Mouse (Mus musculus) neural tube, embryonic 14.5 days (tissue): Measurements from ENCODE around the gene Tmem41a. TPM values are rescaled to one million over a fixed set of nuclear protein-coding genes. Genes with fewer than 3 reads are reported as not detected.
"Not testable (repeated sequence)": the region's sequence is repeated elsewhere in the genome, so short reads cannot be mapped to it uniquely, and the experiment has no call there.

Experiments used
- ATAC-seq: fragments of 200-750 bp; cut with Nextera tagmentation; 2 replicates; pipeline ENCODE4 v1.8.0; 2017; ENCODE audit warnings: low read depth, mild to moderate bottlenecking, moderate TSS enrichment, moderate library complexity
- H3K27ac ChIP-seq: fragments of 300-500 bp; sonication (generic); 2 replicates; pipeline ENCODE4 v1.5.1; 2014; ENCODE audit warnings: low read depth, mild to moderate bottlenecking, control low read depth, low read length, moderate library complexity, mixed read lengths
- H3K27me3 ChIP-seq: fragments of 300-500 bp; sonication (generic); 2 replicates; pipeline ENCODE4 v1.6.1; 2014; ENCODE audit warnings: low read length; ENCODE audit not compliant: control insufficient read depth, insufficient read depth
- H3K36me3 ChIP-seq: fragments of 300-500 bp; sonication (generic); 2 replicates; pipeline ENCODE4 v1.6.1; 2014; ENCODE audit warnings: low read length, mixed read lengths; ENCODE audit not compliant: control insufficient read depth, insufficient read depth
- H3K4me1 ChIP-seq: fragments of 300-500 bp; sonication (generic); 2 replicates; pipeline ENCODE4 v1.6.1; 2014; ENCODE audit warnings: low read length; ENCODE audit not compliant: control insufficient read depth, insufficient read depth
- H3K4me2 ChIP-seq: fragments of 300-500 bp; sonication (generic); 2 replicates; pipeline ENCODE4 v1.6.1; 2014; ENCODE audit warnings: mild to moderate bottlenecking, low read depth, low read length, control low read depth
- H3K4me3 ChIP-seq: fragments of 300-500 bp; sonication (generic); 2 replicates; pipeline ENCODE4 v1.5.1; 2014; ENCODE audit warnings: low read depth, low read length, control low read depth, mixed read lengths
- H3K9ac ChIP-seq: fragments of 300-500 bp; sonication (generic); replicated peaks from 2 replicates; pipeline ENCODE4 v1.6.1; 2014; ENCODE audit warnings: low read depth, mild to moderate bottlenecking, control low read depth, low read length, mixed read lengths
- H3K9me3 ChIP-seq: fragments of 300-500 bp; sonication (generic); 2 replicates; pipeline ENCODE4 v1.6.1; 2016; ENCODE audit warnings: low read length; ENCODE audit not compliant: control insufficient read depth
- WGBS: fragments of 180-500 bp; shearing (Covaris S2); extraction: QIAGEN DNeasy Blood & Tissue Kit; methylation state at CpG from one replicate; pipeline ENCODE4 v1.1.7; 2014; 5-methylcytosine and 5-hydroxymethylcytosine counted together
- polyA plus RNA-seq: library from polyadenylated mRNA; unstranded; fragments of >200 nt; fragmentation: Nextera tagmentation; extraction: Ambion mirVana; gene quantifications from 2 replicates; pipeline ENCODE4 v1.2.1, GENCODE M21; 2014

The Tmem41a gene
- polyA plus RNA-seq, 1 experiment from 2014 or later: 50.6 TPM

- Histone ChIP-seq H3K36me3 (peaks cover 22% of the 10 kb centered on the region), H3K27ac (no peak overlapping the region), H3K4me2 (no peak overlapping the region), H3K27me3 (no peaks in the 10 kb centered on the region), H3K4me1 (no peaks in the 10 kb centered on the region), H3K4me3 (no peak overlapping the region), H3K9ac (no peak overlapping the region), H3K9me3 (no peaks in the 10 kb centered on the region)
- ATAC-seq: no peak
- WGBS: 86% methylated on average over 6 of the region's 6 CpGs
Measured at GRCm38 (mm10) chr16:21913347-21913746, 34.0 kb downstream of the Tmem41a start.

- H3K27me3 ChIP-seq, H3K4me1 ChIP-seq, H3K9me3 ChIP-seq, H3K4me3 ChIP-seq, H3K9ac ChIP-seq, H3K27ac ChIP-seq, H3K4me2 ChIP-seq, ATAC-seq: not testable (repeated sequence)
- 25% methylated on average over 6 of the region's 8 CpGs for WGBS
- peaks cover 30% of the 10 kb centered on the region for H3K36me3 ChIP-seq
Measured at GRCm38 (mm10) chr16:21908906-21909305, 38.4 kb downstream of the Tmem41a start.

DNA sequence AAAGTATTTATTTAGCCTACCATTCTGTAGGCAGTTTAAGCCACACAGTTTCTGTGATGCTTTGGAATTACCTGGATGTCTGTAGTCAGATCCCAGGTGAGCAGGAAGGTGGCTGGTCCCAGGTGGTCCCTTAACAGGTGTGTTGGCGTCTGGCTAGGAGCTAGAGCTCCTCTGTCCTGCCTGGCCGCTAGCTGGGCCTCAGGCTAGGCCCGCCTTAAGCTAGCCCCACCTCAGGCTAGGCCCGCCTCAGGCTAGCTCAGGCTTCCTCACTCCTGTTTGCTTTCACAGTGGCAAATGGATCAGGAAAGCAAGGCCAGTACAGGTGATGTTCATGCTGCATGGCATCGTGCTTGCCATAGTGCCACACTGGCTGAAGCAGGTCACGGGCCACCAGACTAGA lies 40.5 kb downstream of the Tmem41a start:
- ATAC-seq: no peak
- H3K4me1 ChIP-seq: no peaks in the 10 kb centered on the region
- H3K27ac ChIP-seq: no peak overlapping the region
- H3K4me3 ChIP-seq: no peak overlapping the region
- WGBS: 95% methylated on average over 6 of the region's 6 CpGs
- H3K36me3 ChIP-seq: peaks cover 34% of the 10 kb centered on the region
- no peaks in the 10 kb centered on the region for H3K9me3 ChIP-seq
- no peak overlapping the region for H3K9ac ChIP-seq
- no peaks in the 10 kb centered on the region for H3K27me3 ChIP-seq
- no peak overlapping the region for H3K4me2 ChIP-seq

DNA sequence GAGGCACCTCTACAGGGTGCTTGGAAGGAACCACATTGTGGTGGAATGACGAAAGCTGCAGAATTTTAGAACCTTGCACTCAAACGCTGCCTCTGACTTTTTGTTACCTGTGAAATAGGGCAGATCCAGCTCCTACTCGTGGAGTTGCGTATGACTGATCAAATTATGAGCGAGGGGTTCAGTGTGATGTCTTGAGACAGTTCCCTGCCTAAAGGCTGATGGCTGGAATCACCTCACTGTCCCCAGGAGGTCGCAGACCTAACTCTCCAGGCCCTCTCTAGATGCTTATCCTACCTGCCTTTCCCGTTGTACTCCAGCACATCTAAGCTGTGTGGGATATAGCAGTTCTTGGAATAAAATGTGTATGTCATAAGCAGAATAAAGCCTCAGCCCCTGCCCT lies 41.4 kb downstream of the Tmem41a start:
- Histone ChIP-seq H3K9ac (no peak overlapping the region), H3K4me3 (no peak overlapping the region), H3K4me2 (no peak overlapping the region), H3K27ac (no peak overlapping the region), H3K9me3 (no peaks in the 10 kb centered on the region), H3K27me3 (no peaks in the 10 kb centered on the region), H3K36me3 (peaks cover 32% of the 10 kb centered on the region), H3K4me1 (no peaks in the 10 kb centered on the region)
- WGBS: 92% methylated on average over 7 of the region's 7 CpGs
- no peak for ATAC-seq

GRCm38 (mm10) chr16:21904636-21905035 lies 42.7 kb downstream of the Tmem41a start:
- 86% methylated on average over 10 of the region's 10 CpGs for WGBS
- no peak for ATAC-seq
- Histone ChIP-seq H3K4me3 (no peak overlapping the region), H3K4me1 (no peaks in the 10 kb centered on the region), H3K36me3 (peaks cover 29% of the 10 kb centered on the region), H3K9me3 (no peaks in the 10 kb centered on the region), H3K9ac (no peak overlapping the region), H3K4me2 (no peak overlapping the region), H3K27me3 (no peaks in the 10 kb centered on the region), H3K27ac (no peak overlapping the region)

DNA sequence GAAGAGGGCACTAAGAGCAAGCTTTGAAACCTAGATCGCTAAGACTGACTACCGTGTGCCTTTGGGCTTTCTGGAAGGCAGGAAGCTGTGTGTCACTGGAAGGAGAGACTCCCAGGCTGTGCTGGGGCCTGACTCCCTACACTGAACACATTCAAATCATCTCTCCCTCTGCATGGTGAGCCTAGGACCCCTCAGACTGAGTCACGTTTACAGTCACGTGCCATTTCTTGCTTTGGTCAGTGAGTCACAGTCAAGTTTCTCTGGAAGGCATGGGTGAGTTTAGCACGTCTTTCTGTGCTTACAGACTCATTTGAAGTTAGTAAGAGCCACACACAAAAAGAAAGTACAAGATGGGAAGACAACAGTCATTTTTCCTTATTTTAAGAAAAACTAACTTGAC lies 46.1 kb downstream of the Tmem41a start:
- Histone ChIP-seq H3K9ac (no peak overlapping the region), H3K4me3 (no peak overlapping the region), H3K27ac (no peak overlapping the region), H3K4me1 (no peaks in the 10 kb centered on the region), H3K36me3 (peaks cover 22% of the 10 kb centered on the region), H3K4me2 (no peak overlapping the region), H3K9me3 (no peaks in the 10 kb centered on the region), H3K27me3 (no peaks in the 10 kb centered on the region)
- 84% methylated on average over 5 of the region's 5 CpGs for WGBS
- no peak for ATAC-seq

DNA sequence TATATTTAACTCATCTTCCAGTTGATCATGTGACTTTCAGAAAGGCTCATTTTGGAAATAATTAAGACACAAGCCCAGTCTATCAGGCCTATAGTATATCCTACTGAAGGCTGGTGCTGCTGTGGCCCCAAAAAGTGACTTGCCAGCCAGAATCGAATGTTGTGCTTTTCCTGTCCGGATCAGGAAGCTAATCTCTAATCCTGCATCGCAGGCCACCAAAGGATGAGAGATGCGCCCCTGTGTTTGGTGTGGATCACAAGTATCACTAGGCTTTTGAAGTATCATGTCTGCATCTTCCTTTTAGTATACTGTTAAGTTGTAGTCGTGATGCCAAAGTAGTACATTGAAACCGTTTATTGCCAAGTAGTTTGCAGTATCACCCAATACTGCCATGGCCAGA lies 53.5 kb downstream of the Tmem41a start:
- H3K9ac ChIP-seq: no peak overlapping the region
- no peaks in the 10 kb centered on the region for H3K27me3 ChIP-seq
- no peaks in the 10 kb centered on the region for H3K36me3 ChIP-seq
- H3K4me3 ChIP-seq: no peak overlapping the region
- no peak for ATAC-seq
- H3K9me3 ChIP-seq: no peaks in the 10 kb centered on the region
- 92% methylated on average over 6 of the region's 6 CpGs for WGBS
- no peak overlapping the region for H3K4me2 ChIP-seq
- H3K4me1 ChIP-seq: no peaks in the 10 kb centered on the region
- H3K27ac ChIP-seq: no peak overlapping the region

- Histone ChIP-seq H3K27me3 (no peaks in the 10 kb centered on the region), H3K4me1 (no peaks in the 10 kb centered on the region), H3K36me3 (no peaks in the 10 kb centered on the region), H3K9me3 (no peaks in the 10 kb centered on the region), H3K4me2 (no peak overlapping the region), H3K27ac (no peak overlapping the region), H3K4me3 (no peak overlapping the region), H3K9ac (no peak overlapping the region)
- WGBS: 88% methylated on average over 2 of the region's 2 CpGs
- ATAC-seq: no peak
Measured at GRCm38 (mm10) chr16:21887601-21888000, 59.8 kb downstream of the Tmem41a start.
